Mouse (Mus musculus) hindbrain, postnatal 0 days (tissue): Measurements from ENCODE around the gene Col19a1. TPM values are rescaled to one million over a fixed set of nuclear protein-coding genes. Genes with fewer than 3 reads are reported as not detected.
"Not testable (repeated sequence)": the region's sequence is repeated elsewhere in the genome, so short reads cannot be mapped to it uniquely, and the experiment has no call there.

ENCODE experiments used
- ATAC-seq: fragments of 200-750 bp; cut with Nextera tagmentation; 2 replicates; pipeline ENCODE4 v1.8.0; 2017; ENCODE audit warnings: mild to moderate bottlenecking, moderate TSS enrichment, moderate library complexity
- DNase-seq: peaks from one replicate; pipeline ENCODE4 v3.0.0-alpha.2; 2015; ENCODE audit warnings: low spot score
- H3K27ac ChIP-seq: fragments of 300-500 bp; sonication (generic); 2 replicates; pipeline ENCODE4 v1.5.1; 2014; ENCODE audit warnings: mild to moderate bottlenecking
- H3K27me3 ChIP-seq: fragments of 300-500 bp; sonication (generic); 2 replicates; pipeline ENCODE4 v1.6.1; 2014; ENCODE audit warnings: low read length, mixed read lengths; ENCODE audit not compliant: insufficient read depth
- H3K36me3 ChIP-seq: fragments of 300-500 bp; sonication (generic); 2 replicates; pipeline ENCODE4 v1.6.1; 2014; ENCODE audit warnings: low read length, mixed read lengths; ENCODE audit not compliant: insufficient read depth
- H3K4me1 ChIP-seq: fragments of 300-500 bp; sonication (generic); 2 replicates; pipeline ENCODE4 v1.6.1; 2014; ENCODE audit warnings: antibody characterized with exemption, low read length, mixed read lengths; ENCODE audit not compliant: insufficient read depth
- H3K4me2 ChIP-seq: fragments of 300-500 bp; sonication (generic); 2 replicates; pipeline ENCODE4 v1.6.1; 2014; ENCODE audit warnings: low read depth, mild to moderate bottlenecking, low read length, moderate library complexity, mixed read lengths
- H3K4me3 ChIP-seq: fragments of 300-500 bp; sonication (generic); 2 replicates; pipeline ENCODE4 v1.5.1; 2014; ENCODE audit warnings: low read length
- H3K9ac ChIP-seq: fragments of 300-500 bp; sonication (generic); replicated peaks from 2 replicates; pipeline ENCODE4 v1.6.1; 2014; ENCODE audit warnings: mild to moderate bottlenecking, low read length, moderate library complexity, mixed read lengths
- H3K9me3 ChIP-seq: fragments of 300-500 bp; sonication (generic); 2 replicates; pipeline ENCODE4 v1.6.1; 2016; ENCODE audit warnings: low read length, mixed read lengths
- CTCF ChIP-seq: IDR thresholded peaks from 2 replicates; pipeline ENCODE4 v1.5.1; 2016; ENCODE audit warnings: antibody characterized with exemption, control low read depth, low read depth
- WGBS: fragments of 180-500 bp; shearing (Covaris S2); extraction: QIAGEN DNeasy Blood & Tissue Kit; methylation state at CpG from one replicate; pipeline ENCODE4 v1.1.7; 2014; 5-methylcytosine and 5-hydroxymethylcytosine counted together
- polyA plus RNA-seq: library from polyadenylated mRNA; unstranded; fragments of >200 nt; fragmentation: Nextera tagmentation; extraction: Ambion mirVana; gene quantifications from 2 replicates; pipeline ENCODE4 v1.2.1, GENCODE M21; 2015
- total RNA-seq: library from RNA; depleted of rRNA; stranded (reverse); fragments of >200 nt; gene quantifications from 2 replicates; pipeline ENCODE4 v1.2.3, GENCODE M21; 2014; rRNA removed

Col19a1 gene
- total RNA-seq (1.5 and 2.7 TPM in 2 replicates), polyA plus RNA-seq (2.1 and 2.2 TPM in 2 replicates)

DNA sequence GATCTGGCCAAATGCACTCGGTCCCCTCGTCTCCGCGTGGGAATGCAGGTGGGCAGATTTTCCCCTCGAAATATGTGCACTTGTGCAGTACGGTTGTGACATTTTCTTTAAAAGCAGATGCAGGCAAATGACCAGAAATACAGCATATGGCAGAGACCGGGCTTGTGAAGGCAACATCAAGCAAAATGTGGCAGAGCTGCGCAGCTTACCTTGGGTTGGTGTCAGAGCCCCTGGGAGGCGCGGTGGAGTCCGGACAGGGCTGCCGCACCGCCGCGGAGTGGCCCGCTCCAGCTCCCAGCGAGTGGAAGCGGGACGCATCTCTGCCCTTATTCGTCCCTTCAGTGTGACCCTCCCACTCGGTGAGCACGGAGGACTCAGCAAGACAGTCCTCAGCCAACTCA lies at the start of gene Col19a1:
Col19a1 (minus strand) TSS at position 332 of the 401 bp plus-strand sequence.
- no peak for TF ChIP-seq CTCF
- 2% methylated on average over 22 of the region's 22 CpGs for WGBS
- H3K27me3 ChIP-seq, result peaks cover 15% of the 10 kb centered on the region
- peak within 1 kb of the TSS; percentile 62 for H3K4me3 ChIP-seq
- H3K9ac ChIP-seq, result peak within 1 kb of the TSS; percentile 40
- H3K27ac ChIP-seq, result no peak within 1 kb of the TSS
- no peaks in the 10 kb centered on the region for H3K4me1 ChIP-seq
- peak within 1 kb of the TSS; percentile 99 for H3K4me2 ChIP-seq
- H3K9me3 ChIP-seq, result no peaks in the 10 kb centered on the region
- DNase-seq (peak; percentile 35), ATAC-seq (peak; percentile 57)
- H3K36me3 ChIP-seq, result no peaks in the 10 kb centered on the region

DNA sequence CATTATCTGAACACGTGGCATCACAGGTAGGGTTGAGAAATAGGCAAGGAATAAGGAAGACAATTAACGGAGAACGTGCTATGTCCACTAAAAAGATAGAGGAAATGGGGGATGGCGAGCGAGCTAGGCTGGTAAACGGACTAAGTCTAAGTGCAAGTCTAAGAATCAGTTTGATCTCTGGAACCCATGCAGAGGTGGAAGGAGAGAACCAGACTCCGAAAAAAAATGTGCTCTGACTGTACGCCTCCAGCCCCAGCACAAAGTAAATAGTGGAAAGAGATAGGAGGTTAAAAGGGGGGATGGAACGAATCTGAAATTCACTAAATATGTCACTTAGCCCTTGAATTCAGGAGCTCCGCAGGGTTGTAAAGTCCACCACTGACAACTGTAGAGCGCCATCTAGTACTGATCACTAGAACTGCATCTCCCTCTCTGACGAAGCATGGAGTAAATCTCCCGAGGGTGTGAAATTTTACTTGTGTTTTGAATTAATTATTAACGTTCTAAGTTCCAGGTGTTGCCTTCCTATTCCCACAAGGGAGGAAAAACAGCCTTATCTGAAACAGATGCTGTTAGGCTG lies 46.4 kb upstream of the Col19a1 start:
- 42% methylated on average over 14 of the region's 14 CpGs for WGBS
- H3K4me2 ChIP-seq, result no peak overlapping the region
- no peak overlapping the region for H3K4me3 ChIP-seq
- TF ChIP-seq CTCF, result peak; percentile 71
- no peak overlapping the region for H3K27ac ChIP-seq
- no peak overlapping the region for H3K9ac ChIP-seq
- H3K4me1 ChIP-seq, result no peaks in the 10 kb centered on the region
- H3K27me3 ChIP-seq, result no peaks in the 10 kb centered on the region
- no peaks in the 10 kb centered on the region for H3K36me3 ChIP-seq
- no peak for ATAC-seq
- peak; percentile 63 for DNase-seq
- H3K9me3 ChIP-seq, result no peaks in the 10 kb centered on the region

GRCm38 (mm10) chr1:24612556-24612955 lies 25.3 kb upstream of the Col19a1 start:
- H3K4me2 ChIP-seq, H3K27ac ChIP-seq, H3K9ac ChIP-seq, DNase-seq, H3K4me3 ChIP-seq, H3K36me3 ChIP-seq, H3K4me1 ChIP-seq, ATAC-seq, H3K27me3 ChIP-seq, H3K9me3 ChIP-seq: not testable (repeated sequence)
- 0% methylated on average over 1 of the region's 2 CpGs for WGBS

GRCm38 (mm10) chr1:24595096-24595495 lies 7.8 kb upstream of the Col19a1 start:
- Histone ChIP-seq H3K4me2 (no peak overlapping the region), H3K4me1 (no peaks in the 10 kb centered on the region), H3K9me3 (no peaks in the 10 kb centered on the region), H3K27ac (no peak overlapping the region), H3K36me3 (no peaks in the 10 kb centered on the region), H3K27me3 (no peaks in the 10 kb centered on the region), H3K4me3 (no peak overlapping the region), H3K9ac (no peak overlapping the region)
- WGBS, result 96% methylated on average over 19 of the region's 19 CpGs
- DNase-seq (no peak), ATAC-seq (no peak)
- no peak for TF ChIP-seq CTCF

DNA sequence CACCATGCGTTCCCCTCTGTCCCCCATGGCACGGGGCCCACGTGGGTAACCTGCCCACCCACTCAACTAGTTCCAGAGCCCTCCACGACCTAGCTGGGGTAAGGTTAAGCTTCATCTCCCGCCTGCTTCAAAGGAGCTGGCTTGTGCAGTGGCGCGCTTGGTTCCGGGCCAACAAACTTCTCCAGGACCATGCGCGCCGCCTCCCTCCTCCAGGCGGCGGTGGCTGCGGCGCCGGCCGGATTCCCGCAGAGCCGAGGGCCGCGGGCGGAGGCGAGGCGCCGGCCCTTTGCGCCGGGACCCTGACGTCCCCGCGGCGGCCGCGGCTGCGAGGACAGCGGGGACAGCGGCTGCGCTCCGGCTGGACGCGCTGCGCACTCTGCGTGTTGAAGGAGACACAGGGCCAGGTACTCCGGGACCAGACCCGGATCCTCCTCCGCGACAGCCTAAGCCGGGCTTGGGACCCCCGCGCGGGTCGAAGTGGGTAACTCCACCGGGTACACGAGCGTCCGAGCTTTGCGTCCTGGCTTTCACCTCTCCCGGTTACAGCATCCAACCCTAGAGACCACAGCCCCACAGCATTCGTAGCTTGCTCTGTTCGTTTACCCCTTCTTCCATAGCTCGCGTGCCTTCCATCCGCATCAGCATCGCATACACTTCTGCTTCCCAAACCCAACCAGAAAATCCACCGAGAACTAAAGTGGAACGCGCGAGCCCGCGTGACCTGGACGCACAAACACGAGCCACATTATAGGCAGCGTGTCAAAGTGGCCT lies 717 bp downstream of the Col19a1 start:
- no peak overlapping the region for H3K27ac ChIP-seq
- under 1% methylated on average over 69 of the region's 72 CpGs for WGBS
- peak; percentile 66 for DNase-seq
- no peaks in the 10 kb centered on the region for H3K9me3 ChIP-seq
- H3K9ac ChIP-seq, result peak overlapping the region; percentile 40
- H3K4me2 ChIP-seq, result peak overlapping the region; percentile 99
- TF ChIP-seq CTCF, result 0 out of 2 replicates have a peak, but pooled peaks have one; percentile 26
- peaks cover 15% of the 10 kb centered on the region for H3K27me3 ChIP-seq
- peak overlapping the region; percentile 62 for H3K4me3 ChIP-seq
- peak; percentile 69 for ATAC-seq
- no peaks in the 10 kb centered on the region for H3K36me3 ChIP-seq
- no peaks in the 10 kb centered on the region for H3K4me1 ChIP-seq

DNA sequence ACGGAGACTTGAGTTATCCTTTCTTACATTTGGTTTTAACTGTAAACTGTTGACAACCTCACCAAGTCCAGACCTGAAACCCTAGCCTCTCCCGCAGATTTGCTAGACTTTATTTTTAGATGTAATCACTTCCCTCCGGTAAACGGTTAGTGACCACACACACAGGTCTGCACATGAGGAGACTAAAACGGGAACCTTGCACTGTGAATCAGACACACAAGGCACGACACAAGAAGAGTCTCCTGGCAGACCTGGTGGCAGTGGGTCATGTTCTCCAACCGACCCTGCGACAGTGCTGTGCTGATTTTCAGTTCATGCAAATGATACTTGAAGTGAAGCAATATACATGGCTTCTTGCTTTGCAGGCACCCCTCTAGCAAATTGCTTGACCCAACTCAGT lies 14.7 kb downstream of the Col19a1 start:
- no peak for TF ChIP-seq CTCF
- H3K27me3 ChIP-seq, result no peaks in the 10 kb centered on the region
- WGBS, result 85% methylated on average over 8 of the region's 8 CpGs
- ATAC-seq, result no peak
- no peak overlapping the region for H3K27ac ChIP-seq
- no peak overlapping the region for H3K9ac ChIP-seq
- no peak for DNase-seq
- H3K4me1 ChIP-seq, result no peaks in the 10 kb centered on the region
- H3K4me3 ChIP-seq, result no peak overlapping the region
- H3K4me2 ChIP-seq, result no peak overlapping the region
- H3K9me3 ChIP-seq, result no peaks in the 10 kb centered on the region
- no peaks in the 10 kb centered on the region for H3K36me3 ChIP-seq

GRCm38 (mm10) chr1:24564113-24564512 lies 23.2 kb downstream of the Col19a1 start:
- Histone ChIP-seq H3K36me3 (no peaks in the 10 kb centered on the region), H3K27me3 (no peaks in the 10 kb centered on the region), H3K4me3 (no peak overlapping the region), H3K27ac (no peak overlapping the region), H3K9ac (no peak overlapping the region), H3K4me1 (no peaks in the 10 kb centered on the region), H3K9me3 (no peaks in the 10 kb centered on the region), H3K4me2 (no peak overlapping the region)
- TF ChIP-seq CTCF, result no peak
- 54% methylated on average over 2 of the region's 2 CpGs for WGBS
- ATAC-seq, result no peak
- no peak for DNase-seq
